Mouse (Mus musculus): ENCODE measurements around the gene Pde4c. TPM values are rescaled to one million over a fixed set of nuclear protein-coding genes. Genes with fewer than 3 reads are reported as not detected.

Pde4c gene
- total RNA-seq (2021): under 1 TPM; 0.81 to 0.91 TPM
- long read RNA-seq, experiment 1: 0 reads
- long read RNA-seq, experiment 2, partial matches to known transcripts: 0 of 1 reads
- long read RNA-seq, experiment 2, other reads (novel, unspliced or antisense): 1 of 1 reads

DNA sequence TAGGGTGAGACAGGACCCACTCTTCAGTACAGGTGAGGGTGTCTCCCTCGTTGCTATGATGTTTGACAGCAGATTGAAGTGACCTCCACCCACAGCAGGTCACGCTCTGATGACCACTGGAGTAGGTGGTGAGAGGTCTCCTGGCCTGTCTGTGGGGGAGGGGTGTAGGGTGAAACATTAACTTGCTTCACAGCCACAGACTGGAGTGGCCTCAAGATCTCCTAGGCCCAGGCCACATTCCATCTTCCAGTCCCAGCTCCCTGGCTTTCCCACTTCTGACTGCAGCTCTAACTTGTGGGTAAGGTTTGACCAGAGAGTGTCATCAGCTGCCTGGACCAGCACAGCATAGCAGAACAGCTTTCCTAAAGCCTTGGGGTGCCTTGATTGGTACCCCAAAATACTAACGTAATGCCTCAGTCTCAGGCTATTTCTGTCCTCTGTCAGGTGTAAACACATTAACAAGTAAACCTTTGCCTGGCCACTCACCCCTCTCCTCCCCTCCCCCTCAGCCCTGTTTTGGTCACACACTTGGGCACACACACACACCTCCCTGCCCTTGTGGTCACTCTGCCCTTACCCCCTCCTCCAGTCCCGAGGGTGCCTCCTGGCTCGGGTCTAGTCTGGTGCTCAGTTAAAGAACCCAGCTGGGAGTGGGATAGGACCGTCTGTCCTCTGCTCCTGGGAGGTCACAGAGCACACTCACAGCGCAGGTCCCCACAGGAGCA, at the start of gene Pde4c:
Gene Pde4c, plus strand, starts transcription at position 235 of the 725 bp plus-strand sequence.
- no peak for DNase-seq (ENCODE audit: low spot score in 2 of 2)

DNA sequence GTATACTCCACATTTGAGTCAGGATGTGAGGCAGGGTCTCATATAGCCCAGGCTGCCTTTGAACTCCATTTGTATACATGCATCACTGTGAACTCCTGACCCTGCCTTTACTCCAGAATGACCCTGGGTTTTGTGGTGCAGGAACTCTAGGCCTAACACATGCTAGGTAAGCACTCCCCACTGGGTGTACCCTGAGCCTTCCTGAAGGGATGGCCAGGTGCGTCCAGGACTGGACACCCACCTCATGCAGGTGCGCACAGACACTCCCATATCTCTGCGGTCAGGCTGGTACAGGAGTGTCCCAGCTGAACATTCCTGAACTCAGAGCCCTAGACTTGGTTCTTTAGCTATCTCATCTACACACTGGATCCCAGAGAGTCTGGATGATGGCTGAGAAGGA, 49.4 kb upstream of the Pde4c start:
- no peak for DNase-seq (ENCODE audit: low spot score in 2 of 2)

DNA sequence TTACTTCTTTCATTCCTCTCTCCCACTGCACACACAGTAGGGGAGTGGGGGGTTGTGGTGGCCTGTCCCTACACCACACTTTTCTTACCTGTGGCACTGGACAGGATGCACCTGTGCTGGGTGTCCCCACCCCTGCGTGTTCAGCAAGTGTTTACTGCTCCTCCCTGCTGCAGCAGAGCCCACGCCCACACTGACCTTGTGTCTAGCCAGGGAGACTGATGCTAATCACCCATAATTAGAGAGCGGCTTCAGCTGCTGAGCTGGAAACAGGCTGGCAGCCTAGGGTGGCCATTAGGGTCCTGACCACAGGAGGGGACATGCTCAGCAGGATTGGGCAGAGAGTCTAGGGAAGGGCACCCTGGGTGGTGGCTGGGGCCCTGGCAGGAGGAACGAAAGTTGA, 48.8 kb upstream of the Pde4c start:
- no peak for DNase-seq (ENCODE audit: low spot score in 2 of 2)

DNA sequence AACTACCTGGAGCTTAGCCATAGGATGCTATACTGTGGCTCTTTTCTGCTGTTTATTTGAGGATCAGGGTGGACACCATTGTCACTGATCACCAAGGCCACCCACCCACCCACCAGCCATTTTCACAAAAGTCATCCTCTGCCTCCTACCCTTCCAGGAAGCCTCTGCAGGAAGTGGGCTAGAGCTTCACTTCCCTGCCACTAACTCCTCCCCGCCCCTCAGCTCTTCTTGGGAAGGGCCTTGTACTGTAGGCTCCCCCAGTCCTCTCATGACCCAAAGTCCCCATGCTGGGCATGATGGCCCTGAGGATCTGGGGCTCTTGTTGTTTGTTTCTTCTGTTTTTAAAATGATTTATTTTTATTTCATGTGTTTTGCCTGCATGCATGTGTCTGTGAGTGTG, 48.2 kb upstream of the Pde4c start:
- no peak for DNase-seq (ENCODE audit: low spot score in 2 of 2)

DNA sequence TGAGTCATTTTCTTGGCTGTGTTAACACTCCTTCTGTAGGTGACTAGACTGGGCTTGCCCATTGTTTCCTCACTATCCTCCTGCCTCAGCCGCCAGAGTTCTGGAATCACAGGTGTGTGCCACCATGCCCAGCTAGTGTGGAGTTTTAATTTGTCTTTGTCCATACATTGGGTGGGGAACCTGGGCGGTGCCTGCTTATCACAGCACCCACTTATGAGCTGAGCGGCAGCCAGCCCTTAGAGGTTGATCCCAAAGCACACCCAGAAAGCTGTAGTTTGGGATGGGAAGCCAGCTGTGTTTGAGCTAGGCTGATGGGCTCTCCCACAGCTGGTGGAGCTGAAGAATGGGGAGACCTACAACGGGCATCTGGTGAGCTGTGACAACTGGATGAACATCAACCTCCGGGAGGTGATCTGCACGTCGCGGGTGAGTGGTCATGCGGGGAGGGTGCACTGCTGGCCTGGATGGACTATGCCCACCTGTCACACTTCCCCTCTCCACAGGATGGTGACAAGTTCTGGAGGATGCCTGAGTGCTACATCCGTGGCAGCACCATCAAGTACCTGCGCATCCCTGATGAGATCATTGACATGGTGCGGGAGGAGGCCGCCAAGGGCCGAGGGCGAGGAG, 46.0 kb upstream of the Pde4c start:
- no peak for DNase-seq (ENCODE audit: low spot score in 2 of 2)

DNA sequence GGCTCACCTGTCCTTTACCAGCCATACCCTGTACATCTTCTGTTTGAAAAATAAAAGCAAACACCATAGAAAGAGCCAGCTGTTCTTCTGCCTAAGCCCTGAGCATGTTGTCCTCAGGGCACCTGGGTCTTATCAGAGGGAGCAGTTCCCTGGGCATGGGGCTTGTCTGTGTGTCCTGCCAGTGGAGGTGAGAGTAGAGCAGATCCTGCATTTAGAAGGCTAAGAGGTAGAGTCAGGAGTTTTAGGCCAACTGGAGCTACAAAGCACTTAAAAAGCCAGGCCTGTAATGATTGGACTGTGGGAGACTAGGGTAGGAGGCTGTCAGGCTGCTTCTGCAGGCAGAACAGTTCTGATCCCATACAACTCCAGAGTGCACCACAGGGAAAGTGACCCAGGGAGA, 44.8 kb upstream of the Pde4c start:
- no peak for DNase-seq (ENCODE audit: low spot score in 2 of 2)

DNA sequence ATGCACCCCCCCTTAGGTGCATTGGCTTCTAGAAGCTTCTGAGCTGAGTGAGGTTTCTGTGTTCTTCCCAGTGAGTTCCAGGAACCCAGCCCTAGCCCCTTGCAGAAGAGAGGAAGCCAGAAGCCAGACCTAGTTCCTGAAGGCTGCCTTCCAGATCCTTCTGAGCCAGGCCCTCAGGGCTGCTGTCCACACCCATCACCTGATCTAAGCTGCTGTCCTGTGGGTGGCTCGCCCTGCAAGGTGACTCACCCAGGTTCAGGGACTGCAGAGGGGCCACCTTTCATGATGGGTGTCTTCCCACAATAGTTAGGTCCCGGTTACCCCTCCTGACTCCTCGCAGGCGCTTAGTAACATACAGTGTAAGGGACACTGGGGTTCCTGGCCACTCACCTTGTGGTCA, 44.1 kb upstream of the Pde4c start:
- DNase-seq (ENCODE audit: low spot score in 2 of 2): no peak

DNA sequence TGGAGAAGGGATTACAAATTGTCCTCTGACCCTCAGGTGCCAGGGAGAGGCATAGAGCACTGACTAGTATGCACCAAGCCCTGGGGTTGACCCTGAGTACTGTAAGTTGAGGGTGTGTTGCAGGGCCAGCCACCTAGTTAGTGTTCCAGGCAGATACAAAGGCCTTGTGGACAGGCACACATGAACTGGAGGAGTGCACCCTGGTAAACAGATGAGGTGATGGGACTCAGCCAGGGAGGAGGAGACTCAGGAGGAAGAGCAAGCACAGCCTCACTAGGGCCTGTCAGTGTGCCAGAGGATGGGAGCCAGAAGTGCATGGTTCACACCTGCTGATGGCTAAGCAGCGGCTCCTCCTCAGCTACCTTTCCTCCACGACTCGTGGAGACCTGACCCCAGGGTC, 43.5 kb upstream of the Pde4c start:
- no peak for DNase-seq (ENCODE audit: low spot score in 2 of 2)

DNA sequence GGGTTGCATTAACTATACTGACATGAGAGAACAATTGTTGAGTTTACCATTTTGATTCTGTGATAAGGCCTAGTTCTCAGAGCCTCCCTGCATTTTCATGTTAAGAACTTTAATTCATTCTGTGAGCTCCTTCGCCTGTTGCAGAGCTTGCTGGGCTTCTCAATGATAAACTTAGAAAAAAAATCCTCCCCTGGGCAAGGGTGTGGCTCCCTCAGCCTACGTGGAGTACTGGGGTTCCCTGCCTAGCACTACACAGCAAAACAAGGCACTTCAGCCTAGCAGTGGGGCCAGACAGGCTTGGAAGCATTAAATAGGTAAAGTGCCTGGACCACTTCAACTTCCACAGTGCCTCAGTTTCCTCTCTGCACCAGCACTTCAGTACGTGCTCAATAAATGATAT, 42.1 kb upstream of the Pde4c start:
- no peak for DNase-seq (ENCODE audit: low spot score in 2 of 2)

DNA sequence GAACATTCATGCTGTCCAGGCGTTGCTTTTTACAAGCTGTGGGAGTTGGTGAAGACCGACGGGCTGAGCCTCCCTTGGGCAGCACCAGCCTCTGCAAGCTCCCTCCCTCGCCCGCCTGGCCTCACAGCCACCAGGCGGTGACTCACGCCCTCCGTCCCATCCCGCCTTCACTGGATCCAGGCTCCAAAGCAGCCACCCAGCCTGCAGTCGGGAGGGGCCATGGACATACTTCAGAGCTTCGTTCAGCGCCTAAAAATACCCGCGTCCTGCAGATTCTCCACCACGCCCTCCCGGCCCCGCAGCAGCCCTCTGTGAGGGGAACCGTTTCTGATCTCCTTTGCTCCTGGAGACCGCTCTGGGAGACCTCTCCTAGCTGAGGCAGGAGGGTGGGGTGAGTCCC, 41.3 kb upstream of the Pde4c start:
- DNase-seq (ENCODE audit: low spot score in 2 of 2): no peak

DNA sequence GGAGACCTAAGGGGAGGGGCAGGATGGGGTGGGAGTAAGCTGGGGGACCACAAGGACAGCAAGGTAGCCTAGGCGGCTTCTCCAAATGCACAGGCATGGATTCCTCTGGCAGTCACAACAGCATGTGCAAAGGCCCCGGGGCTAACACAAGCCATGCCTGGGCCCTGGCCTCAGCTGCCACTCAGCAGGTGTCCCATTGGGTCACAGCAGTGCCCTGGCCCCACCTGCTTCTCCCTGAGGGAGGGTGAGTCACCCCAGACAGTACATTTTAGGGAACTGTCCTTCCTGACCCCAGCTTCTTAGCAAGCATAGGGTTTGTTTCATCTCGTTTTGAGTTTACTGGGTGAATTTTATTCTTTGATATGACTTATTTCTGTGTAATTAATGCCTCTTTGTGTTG, 40.8 kb upstream of the Pde4c start:
- DNase-seq (ENCODE audit: low spot score in 2 of 2): no peak

DNA sequence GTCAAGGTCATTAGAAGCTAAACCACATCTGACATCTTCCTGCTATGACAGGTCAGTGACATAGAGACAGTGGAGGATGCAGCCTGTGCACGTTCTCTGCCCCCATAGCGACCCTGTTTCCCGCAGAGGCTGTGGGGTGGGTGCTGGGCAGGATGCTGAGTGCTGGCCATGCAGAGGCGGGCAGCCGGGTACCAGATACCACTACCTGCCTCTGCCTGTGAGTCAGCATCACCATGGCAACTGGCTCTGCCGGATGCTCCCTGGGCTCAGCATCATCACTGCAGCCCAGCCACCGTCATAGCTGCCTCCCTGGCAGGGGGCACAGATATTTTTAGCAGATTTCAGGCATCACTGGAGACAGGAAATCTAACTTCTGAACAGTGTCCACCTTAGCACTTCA, 39.2 kb upstream of the Pde4c start:
- no peak for DNase-seq (ENCODE audit: low spot score in 2 of 2)

DNA sequence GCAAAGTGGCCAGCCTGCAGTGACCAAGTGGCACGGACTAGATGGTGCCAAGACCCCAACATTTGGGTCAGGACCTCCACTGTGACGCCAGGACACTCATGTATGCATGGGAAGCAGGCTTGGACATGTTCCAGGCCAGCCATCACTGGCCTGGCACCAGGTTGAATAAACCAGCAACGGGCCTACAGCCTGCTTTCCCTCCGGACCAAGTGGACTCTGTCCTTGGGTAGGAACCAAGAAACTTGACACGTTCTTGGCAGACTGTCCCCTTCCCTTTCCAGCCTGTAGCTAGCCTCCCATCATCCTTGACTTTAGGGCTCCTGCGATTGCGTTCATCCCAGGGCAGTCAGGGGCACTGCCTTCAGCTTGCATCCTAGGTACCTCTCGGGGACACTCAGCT, 35.9 kb upstream of the Pde4c start:
- DNase-seq (ENCODE audit: low spot score in 2 of 2): no peak

DNA sequence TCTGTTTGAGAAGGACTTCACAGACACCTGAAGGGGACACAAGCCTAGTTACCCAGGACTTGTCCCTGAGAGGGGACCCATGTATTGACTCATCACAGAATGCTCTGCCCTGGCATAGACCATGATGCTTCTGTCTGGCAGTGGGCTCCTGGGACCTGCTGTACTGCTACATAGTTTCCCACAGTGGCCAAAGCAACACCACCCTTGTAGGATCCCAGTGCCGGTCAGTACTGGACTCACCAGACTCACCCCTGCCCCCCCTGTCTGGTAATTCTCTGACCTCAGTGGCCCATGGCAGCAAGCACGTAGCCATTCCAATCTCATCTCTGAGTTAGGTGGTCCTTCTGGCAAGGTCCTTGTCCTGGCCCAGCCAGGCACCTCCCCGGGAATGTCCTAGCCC, 35.4 kb upstream of the Pde4c start:
- DNase-seq (ENCODE audit: low spot score in 2 of 2): no peak

DNA sequence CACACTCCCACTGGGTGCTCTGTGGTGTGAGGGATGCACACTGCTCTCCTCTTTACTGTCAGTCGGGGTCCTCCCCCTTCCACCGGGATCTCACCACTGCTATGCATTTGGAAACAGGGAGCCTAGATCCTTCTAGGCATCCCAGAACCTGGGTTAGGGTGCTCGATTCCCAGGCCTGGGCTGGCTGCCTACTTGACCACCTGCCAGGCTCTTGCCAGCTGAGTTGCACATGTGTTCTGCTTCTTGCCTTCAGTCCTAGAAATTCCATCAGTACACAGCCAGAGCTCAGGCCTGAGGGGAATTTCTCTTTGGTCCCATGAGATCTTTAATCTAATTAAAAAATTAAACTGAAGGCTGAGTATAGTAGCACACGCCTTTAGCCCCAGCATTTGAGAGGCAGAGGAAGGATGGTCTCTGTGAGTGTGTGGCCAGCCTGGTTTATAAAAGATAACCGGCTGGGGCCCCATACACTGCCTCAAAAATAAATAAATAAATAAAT, 33.6 kb upstream of the Pde4c start:
- DNase-seq (ENCODE audit: low spot score in 2 of 2): no peak

DNA sequence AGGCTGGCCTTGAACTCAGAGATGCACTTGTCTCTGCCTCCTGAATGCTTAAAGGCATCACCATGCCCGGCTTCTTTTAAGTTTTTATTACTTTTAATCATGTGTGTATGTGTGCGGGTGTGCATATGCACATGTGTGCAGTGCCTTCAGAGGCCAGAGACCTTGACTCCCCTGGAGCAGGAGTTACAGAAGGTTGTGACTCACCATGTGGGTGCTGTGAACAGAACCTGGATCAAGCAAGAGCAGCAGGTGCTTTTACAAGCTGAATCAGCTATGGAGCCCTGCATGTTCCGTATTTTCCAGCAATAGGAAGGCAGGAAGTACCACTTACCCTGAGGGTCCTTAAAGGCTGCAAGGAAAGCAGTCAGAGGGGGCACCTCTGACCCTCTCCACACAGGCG, 32.3 kb upstream of the Pde4c start:
- no peak for DNase-seq (ENCODE audit: low spot score in 2 of 2)

DNA sequence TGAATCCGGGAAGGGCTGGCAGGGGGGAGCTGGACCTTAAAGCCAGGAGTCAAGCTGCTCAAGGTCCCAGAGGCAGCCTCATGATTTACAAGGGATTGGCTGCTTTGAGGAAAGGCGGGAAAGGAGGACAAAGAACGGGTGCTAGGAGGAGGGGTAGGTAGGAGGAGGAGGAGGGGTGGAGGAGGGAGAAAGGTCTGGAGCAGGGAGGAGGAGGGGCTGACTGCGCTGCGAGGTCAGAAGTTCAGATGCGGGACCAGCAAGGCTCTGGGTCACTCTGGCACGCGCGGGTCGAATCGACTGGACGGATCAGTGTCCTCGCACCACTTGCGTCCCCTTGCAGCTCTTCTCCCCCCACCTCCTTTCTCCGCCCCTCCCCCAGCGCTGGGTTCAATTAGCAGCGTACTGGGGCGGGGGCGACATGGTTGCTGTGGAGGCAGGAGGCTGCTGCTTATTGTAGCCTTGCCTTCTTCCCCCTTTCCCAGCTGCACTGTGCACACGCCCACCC, 31.7 kb upstream of the Pde4c start:
- DNase-seq (ENCODE audit: low spot score in 2 of 2): no peak

DNA sequence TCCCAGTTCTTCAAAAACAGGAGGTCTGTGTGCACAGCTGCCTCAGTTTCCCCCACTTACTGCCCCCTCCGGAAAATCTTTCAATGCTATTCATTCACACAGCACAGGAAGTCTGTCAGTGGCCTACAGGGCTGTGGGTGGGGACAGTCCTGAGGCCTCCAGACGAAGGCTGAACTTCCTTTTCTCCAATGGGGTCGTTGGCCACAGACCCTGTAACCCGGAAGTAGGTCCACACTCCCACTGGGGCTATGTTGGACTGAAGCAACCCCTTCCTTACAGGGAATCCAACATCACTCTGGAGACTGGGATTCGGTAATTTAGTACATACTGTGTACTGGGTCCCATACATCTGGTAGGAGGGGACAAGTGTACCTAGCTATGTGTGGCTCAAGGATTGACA, 29.9 kb upstream of the Pde4c start:
- DNase-seq (ENCODE audit: low spot score in 2 of 2): no peak

DNA sequence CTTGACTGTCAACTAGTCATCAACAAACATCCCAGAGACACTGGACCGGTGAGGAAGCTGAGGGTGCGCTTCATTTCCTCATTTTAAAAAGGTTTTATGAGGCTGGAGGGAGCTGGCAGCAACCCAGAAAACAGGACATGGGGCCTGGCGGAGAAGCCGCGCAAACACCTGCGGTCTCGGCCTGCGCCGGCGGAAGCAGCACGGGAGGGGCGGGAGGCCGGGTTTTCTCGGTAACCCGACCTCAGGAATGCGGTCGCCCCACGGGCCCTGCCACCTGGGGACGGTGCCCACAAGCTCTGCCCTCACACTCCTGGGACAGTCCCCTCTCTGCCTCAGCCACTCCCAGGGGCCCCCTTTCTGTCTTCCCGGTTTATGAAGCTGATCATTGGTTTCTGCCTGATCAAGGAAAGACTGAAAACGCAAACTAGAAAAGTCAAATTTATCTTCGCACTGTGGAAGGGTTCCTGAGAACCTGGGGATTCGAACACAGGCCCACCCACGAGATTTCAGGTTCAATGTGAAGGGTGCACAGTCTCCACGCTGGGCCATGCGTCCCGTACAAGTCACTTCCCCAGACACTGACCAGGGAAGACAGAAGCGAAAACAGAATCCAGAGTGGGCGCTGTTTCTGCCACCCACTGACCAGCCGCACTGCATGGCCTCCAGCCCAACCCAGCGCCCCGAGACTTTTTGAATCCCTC, 28.1 kb upstream of the Pde4c start:
- DNase-seq (ENCODE audit: low spot score in 2 of 2): no peak

DNA sequence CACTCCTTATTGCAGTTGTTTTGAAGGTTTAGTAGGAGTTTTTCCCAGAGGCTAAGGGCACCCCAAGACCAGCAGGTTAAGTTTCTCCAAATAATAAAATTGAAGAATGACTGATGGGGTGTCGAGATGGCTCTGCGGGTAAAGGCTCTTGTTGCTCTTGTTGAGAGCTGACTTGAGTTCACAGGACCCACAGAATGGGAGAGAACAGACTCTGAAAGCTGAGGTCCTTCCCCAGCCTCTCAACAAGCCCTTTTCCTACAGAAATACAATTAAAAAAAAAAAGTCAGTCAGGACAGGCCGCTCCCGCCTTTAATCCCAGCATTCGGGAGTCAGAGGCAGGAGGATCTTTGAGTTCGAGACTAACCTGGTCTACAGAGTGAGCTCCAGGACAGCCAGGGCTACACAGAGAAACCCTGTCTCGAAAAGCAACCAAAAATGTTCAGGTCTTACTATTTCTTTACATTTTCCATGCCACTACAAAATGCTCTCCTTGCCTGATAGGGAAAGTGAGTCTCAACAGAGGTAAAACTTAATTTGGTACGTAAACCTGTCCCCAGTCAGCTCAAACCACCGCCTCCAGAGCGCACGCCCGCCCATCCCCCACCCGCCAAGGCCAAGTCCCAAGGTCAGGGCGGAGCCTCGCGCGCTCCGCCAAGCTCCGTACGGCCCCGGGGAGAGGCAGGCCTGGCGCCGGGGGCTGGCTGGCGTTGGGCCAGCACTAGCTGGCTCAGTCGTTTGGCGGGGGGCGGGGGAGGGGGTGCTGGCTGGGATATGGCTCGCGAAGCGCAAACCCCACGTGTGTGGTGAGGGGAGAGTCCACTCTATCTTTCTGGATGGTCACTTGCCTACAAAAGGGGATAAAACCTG, 27.3 kb upstream of the Pde4c start:
- DNase-seq (ENCODE audit: low spot score in 2 of 2): no peak

DNA sequence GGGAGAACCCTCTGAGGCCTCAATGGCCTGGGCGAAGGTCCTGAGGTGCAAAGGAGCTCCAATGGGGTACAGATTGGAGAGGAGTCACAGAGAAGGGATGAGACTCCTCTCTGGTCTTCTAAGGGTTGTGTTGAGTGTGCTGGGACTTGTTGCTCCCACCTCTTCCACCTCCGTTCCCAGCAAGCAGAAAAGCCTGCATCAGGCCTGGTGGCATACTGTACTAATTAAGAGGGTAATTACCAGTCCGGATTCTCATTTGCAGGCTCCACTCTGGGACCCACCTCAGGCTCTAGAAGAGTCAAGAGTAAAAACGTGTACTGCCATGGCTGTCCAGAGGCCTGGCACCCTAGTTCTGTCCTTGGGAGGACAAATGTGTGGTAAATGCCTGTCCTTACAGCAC, 26.6 kb upstream of the Pde4c start:
- no peak for DNase-seq (ENCODE audit: low spot score in 2 of 2)
